Mouse (Mus musculus) CH12.LX (cell line): Measurements from ENCODE around the gene Trim54.

Experiments used
- BHLHE40 ChIP-seq: IDR thresholded peaks from 2 replicates; pipeline ENCODE4 v1.6.1; 2011; ENCODE audit warnings: mild to moderate bottlenecking, low read depth, low read length, improper control_type of control experiment
- CTCF ChIP-seq, 2 experiments: IDR thresholded peaks in 1 of 2; conservative IDR thresholded peaks in 1 of 2; 2 replicates each; pipeline ENCODE4 v1.5.1; 2011 to 2012; ENCODE audit warnings: low read depth in 2 of 2, low read length in 2 of 2, improper control_type of control experiment in 1 of 2, inconsistent platforms in 1 of 2, mild to moderate bottlenecking in 1 of 2, moderate library complexity in 1 of 2
- ELF1 ChIP-seq: IDR thresholded peaks from 2 replicates; pipeline ENCODE4 v1.6.1; 2014; ENCODE audit warnings: low read depth, mild to moderate bottlenecking, inconsistent platforms, low read length, improper control_type of control experiment
- HCFC1 ChIP-seq: IDR thresholded peaks from 2 replicates; pipeline ENCODE4 v1.6.1; 2012; ENCODE audit warnings: low read depth, mild to moderate bottlenecking, inconsistent platforms, low read length, improper control_type of control experiment
- MAX ChIP-seq: IDR thresholded peaks from 2 replicates; pipeline ENCODE4 v1.6.1; 2011; ENCODE audit warnings: low read length, improper control_type of control experiment
- MAZ ChIP-seq: IDR thresholded peaks from 2 replicates; pipeline ENCODE4 v1.6.1; 2012; ENCODE audit warnings: low read depth, mild to moderate bottlenecking, inconsistent platforms, low read length, improper control_type of control experiment, moderate library complexity
- MYC ChIP-seq: IDR thresholded peaks from 2 replicates; pipeline ENCODE4 v1.6.1; 2011; ENCODE audit warnings: low read depth, mild to moderate bottlenecking, improper control_type of control experiment, low read length
- NELFE ChIP-seq: IDR thresholded peaks from 2 replicates; pipeline ENCODE4 v1.6.1; 2011; ENCODE audit warnings: low read depth, low read length, improper control_type of control experiment
- POLR2A ChIP-seq: IDR thresholded peaks from 2 replicates; pipeline ENCODE4 v1.6.1; 2011; ENCODE audit warnings: low read depth, mild to moderate bottlenecking, improper control_type of control experiment, low read length
- TCF12 ChIP-seq: IDR thresholded peaks from 2 replicates; pipeline ENCODE4 v1.6.1; 2014; ENCODE audit warnings: low read depth, mild to moderate bottlenecking, inconsistent platforms, low read length, improper control_type of control experiment
- USF1 ChIP-seq: IDR thresholded peaks from 2 replicates; pipeline ENCODE4 v1.6.1; 2014; ENCODE audit warnings: low read depth, mild to moderate bottlenecking, inconsistent platforms, low read length, improper control_type of control experiment
- USF2 ChIP-seq: conservative IDR thresholded peaks from 2 replicates; pipeline ENCODE4 v1.6.1; 2011; ENCODE audit warnings: low read depth, low read length, improper control_type of control experiment
- ZMIZ1 ChIP-seq: IDR thresholded peaks from 2 replicates; pipeline ENCODE4 v1.6.1; 2012; ENCODE audit warnings: low read depth, mild to moderate bottlenecking, inconsistent platforms, low read length, improper control_type of control experiment

GRCm38 (mm10) chr5:31149781-31150180 lies 33.3 kb downstream of the Trim54 start:
- TF ChIP-seq HCFC1 (no peak), CTCF (conservative IDR thresholded peaks at IDR 0.05 in 1 of 2, IDR thresholded peaks at IDR 0.05 in 1 of 2; ENCODE audit: low read depth in 2 of 2, low read length in 2 of 2) (no peak), NELFE (no peak), MAX (no peak), USF2 (no peak), POLR2A (no peak), MYC (no peak), ELF1 (no peak), MAZ (no peak), ZMIZ1 (no peak), USF1 (no peak), BHLHE40 (no peak), TCF12 (no peak)
